Mouse (Mus musculus): ENCODE measurements at regions not wholly inside any gene's neighbourhood (a gene's known extent, or its start where the extent isn't known, plus 50 kb on each side); places are given as distances from the start of the nearest gene placed in this dataset.
"Not testable (repeated sequence)": the region's sequence is repeated elsewhere in the genome, so short reads cannot be mapped to it uniquely, and the experiment has no call there.

DNA sequence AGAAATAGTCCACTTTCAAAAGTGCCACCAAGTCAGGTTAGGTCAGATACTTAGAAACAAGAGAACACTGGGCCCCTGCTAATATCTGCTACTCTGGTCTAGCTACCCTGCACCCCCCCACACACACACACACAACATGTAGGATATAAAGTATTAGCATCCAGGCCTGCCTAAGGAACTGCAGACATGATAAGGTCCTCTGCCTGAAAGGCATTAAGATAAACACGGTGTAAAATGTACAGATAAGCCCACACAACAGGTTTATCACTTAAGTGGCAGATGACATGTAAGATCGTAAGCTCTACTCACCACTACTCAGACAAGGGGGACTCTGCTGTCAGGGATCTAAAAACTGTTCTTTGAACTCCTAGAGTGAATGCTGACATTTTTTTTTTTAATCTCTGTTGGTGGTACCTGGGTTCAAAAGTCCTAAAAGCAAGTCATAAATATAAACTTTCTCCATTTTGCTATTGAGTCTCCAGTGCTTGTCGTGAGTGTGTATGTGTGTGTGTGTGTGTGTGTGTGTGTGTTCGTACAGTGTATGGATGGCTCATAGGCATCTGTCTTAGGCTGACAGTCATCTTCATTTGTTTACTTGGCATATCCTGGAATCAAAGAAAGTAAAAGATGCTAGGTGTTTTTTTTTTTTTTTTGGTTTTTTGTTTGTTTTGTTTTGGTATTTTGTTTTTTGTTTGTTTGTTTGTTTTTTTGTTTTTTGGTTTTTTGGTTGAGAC lies 52.2 kb downstream of the Gm9817 start:
- peak; percentile 59 for DNase-seq (ENCODE audit: low read depth)

DNA sequence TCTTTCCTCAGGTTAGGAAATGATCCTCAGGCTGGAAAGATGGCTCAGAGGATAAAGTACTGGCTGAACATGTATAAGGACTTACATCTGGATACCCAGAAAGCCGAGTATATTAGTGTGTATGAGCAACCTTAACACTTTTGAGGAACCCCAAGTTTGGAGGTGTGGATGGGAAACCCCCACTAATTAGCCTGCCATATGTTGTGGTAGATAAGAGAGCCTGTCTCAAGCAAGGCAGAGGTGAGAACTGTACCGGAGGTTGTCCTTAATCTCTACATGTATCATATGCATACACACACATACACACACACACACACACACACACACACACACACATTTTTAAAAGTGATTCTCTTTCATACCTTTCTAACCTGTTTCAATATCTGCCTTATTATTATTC lies 62.1 kb downstream of the Gm9817 start:
- DNase-seq (ENCODE audit: low read depth), result peak; percentile 51

DNA sequence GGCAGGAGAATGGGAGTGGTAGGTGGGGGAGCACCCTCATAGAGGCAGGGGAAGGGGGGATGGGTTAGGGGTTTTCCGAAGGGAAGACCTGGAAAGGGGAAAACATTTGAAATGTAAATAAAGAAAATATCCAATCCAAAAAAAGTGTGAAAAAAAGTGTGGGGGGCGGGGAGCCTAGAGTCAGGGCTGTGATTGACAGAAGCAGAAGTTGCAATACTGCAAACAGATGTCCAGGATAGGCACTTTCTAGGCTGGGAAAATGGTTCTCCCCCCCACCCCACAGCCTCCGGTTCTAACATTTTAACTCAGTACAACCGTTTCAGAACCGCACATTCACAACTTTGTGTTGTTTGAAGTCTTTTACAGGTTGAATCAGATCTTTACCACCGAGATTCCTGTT lies 66.6 kb downstream of the Gm9817 start:
- DNase-seq (ENCODE audit: low read depth), result no peak

DNA sequence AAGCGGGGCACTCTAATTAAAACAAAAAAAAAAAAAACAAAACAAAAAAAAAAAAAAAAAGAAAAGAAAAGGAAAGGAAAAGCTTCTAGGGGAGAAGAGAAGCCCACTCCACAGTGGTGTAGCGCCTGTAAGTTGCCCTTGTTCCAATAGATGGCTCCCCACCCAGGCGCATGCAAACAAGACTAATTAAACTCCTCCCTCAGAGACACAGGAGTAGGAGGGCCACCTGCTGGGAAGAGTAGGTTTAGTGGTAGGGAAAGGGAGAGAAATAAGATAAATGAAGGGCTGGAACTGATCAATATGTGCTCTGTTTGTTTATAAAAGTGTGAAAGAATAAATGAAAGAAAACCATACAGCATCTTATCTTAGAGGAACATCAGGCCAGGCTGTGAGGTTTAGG lies 77.7 kb downstream of the Gm9817 start:
- DNase-seq (ENCODE audit: low read depth), result no peak

DNA sequence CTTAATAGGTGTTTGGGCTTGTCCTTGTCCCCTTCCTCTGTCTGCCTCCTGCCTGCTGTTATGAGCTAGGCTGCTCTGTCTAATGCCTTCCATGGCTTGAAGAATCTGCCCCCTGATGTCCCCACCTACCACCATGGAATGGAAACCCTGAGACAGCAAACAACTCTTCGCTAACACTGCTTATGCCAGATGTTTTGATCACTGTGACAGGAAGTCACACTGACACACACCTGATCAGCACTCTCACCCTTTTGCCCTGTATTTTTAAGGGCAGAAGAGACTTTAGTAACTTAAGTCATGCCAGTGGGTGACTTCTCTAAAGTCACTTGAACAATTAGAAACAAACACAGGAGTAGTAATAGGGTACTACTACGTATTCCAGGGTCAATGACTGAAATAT lies 78.5 kb downstream of the Gm9817 start:
- DNase-seq (ENCODE audit: low read depth), result no peak

DNA sequence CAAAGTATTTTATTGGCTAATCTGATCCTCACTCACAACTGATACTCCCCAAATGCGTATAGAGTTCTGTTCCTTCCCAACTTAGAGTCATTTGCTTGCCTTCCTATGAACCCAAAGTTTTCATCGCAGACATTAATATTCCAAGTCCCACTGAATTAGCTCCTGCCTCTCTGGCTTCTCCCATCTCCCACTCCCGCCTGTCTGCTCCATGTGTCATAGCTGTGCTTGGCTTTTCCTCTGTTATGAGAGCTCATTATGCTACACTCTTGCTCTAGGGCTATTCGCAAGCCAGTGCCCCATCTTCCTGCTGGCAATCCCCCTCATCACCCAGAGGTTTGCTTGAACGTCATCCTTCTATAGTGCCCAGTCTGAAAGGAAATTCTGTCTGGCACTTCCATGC lies 81.8 kb downstream of the Gm9817 start:
- no peak for DNase-seq (ENCODE audit: low read depth)

DNA sequence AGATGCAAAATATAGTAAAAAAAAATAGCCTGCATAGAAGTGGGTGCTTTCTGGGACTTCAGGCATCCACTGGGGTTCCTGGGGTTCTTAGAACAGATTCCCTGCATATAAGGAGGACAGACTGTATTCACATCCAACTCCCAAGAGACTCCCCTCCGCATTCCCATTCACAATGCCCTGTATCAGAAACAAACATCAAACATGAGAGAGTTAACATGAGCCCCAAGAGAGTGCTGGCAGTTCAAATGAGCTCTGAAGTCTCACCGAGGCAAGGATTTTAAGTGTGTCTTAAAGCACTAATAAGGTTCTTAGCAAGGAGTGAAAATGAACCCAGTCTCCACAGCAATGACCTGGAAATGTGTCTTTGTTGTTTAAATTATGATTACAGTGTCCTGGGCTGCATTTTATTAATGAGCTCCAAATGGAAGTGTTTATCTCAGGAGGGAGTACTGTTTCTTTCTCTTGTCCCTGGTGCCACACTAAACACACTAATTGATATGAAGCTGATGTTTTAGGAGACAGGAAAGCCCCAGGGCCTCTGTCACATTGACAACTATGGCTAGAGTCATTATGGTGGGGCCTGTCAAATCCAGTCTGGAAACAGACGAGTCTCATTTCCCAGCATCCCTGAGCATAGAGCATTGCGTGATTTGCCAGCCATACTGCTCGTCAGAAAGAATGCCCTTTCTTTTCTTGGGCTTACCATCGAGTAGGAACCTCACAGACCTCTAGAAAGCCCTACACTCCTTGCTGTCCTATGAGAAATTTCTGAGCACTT lies 85.7 kb downstream of the Gm9817 start:
- DNase-seq (ENCODE audit: low read depth), result no peak

DNA sequence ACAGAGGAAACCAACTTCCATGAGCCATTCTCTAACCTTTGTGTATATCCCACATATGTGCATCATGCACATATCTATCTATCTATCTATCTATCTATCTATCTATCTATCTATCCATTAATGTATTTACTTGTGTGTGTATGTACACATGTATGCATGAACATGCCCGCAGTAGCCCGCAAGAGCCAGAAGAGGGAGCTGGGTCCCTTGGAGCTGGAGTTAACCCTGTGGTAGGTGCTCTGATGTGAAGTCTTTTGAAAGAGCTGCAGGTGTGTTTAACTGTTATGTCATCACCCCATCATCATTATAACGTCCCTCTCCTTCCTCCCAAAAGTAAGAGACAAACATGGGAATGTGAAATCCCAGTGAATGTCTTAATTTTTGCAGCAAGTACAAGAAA lies 86.7 kb downstream of the Gm9817 start:
- no peak for DNase-seq (ENCODE audit: low read depth)

DNA sequence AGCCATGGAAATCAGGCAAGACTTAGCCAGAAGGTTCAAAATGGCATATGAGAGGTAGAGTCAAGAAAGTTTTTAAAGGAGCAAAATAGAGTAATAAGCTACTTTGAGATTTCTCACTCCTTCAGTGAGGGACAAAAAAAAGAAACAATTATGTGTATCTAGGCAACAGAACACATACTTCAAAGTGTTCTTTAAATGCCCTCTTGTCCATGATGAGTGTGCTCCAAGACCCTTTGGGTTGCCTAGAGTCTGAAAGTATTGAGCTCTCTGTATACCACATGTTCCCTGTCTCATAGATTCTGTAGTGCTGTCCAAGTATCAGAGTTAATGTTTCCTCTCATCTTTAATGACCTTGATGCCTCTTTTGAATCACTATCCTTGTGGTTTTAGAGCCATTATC lies 91.2 kb downstream of the Gm9817 start:
- no peak for DNase-seq (ENCODE audit: low read depth)

DNA sequence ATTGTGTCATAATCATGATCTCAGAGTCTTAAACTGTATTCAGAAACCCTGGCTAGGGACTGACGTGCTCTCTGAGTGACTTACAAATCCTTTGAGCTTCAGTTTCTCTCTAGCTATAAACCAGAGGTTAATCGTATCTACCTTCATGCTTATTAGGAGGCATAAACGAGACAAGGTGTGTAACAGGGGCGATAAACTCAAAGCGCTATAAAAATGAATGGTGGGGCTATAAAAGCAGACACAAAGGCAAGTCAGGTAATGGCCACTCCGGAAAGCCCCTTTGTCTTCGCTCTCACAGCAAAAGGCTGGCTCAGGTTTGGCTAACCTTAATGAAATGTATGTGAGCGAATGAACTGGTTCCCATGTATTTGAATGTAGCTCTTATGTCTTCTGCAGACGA lies 94.6 kb downstream of the Gm9817 start:
- DNase-seq (ENCODE audit: low read depth), result no peak

DNA sequence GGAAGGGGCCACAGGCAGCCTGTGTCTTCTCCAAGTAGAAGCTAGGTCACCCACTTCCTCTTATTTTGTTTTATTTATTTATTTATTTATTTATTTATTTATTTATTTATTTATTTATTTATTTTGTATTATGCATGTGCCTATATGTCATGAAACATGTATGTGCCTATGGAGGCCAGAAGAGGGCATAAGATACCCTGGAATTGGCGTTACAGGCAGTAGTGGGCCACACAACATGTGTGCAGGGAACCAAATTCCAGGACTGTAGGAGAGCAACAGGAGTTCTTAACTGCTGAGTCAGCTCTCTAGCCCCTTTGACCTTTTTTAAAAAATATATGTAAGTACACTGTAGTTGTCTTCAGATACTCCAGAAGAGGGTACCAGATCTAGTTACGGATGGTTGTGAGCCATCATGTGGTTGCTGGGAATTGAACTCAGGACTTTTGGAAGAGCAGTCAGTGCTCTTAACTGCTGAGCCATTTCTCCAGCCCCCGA lies 97.3 kb downstream of the Gm9817 start:
- DNase-seq (ENCODE audit: low read depth), result not testable (repeated sequence)

DNA sequence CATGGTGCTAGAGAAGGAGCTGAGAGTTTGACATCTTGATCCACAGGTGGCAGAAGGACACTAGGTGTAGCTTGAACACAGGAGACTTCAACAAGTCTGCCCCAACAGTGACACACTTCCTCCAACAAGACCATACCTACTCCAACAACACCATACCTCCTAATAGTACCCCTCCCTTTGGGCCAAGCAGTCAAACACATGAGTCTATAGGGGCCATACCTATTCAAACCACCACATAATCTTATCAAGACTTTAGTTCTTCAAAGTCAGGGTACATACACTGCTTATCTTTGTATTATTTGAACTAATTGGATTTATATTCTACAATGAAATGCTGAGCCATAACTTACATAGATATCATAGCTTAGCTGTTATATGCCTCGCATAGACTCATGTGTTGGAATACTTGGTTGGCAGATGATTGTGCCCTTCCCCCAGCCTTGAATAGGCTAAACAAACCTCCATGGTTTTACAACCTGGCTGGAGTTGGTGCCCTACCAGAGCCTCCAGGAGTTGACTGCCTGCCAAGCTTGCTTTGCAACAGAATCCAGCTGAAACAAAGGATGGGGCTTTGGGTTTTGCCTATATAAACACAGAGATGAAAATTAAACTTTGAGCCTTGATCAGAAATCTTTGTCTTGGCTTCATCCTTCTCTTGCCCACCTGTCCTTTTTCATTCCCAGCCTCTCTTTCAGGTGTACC lies 103.2 kb downstream of the Gm9817 start:
- no peak for DNase-seq (ENCODE audit: low read depth)

DNA sequence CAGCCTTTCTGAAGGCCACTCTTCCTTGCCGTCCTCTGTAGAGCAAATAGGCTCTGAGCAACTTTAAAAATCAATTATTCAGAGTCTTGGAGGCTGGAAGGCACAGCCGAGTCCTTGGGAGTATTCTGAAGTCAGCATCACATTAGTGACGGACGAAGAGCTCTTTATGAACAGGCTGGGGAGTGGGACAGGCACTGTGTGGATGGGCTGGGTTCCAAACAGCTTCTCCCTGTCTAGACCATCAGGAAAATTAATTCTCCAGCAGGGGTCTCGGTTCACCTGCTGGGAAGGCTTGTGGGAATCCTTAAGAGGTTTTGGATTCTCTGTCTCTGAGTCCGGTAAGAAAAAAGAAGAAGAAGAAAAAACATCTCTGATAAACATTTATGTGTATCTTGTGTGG lies 110.9 kb downstream of the Gm9817 start:
- DNase-seq (ENCODE audit: low read depth), result no peak

DNA sequence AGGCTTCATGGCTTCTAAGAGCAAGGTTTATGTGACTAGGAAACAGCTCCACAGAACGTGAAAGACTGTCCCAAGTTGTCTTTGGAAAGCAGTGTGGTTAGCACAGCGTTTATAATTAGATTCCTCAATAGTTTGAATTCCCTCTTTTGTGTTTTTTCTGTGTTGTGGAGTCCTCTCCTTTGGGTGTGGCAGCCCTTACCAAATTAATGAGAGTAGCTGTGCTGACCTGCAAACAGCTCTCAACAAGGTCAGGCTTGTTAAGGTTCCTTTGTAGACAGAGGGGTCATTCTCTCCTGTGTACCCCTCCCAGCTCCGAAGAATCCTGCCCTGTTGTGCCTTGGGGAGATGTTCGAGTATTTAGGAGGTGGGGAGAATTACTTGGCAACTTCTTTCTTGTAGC lies 111.7 kb downstream of the Gm9817 start:
- DNase-seq (ENCODE audit: low read depth), result no peak

DNA sequence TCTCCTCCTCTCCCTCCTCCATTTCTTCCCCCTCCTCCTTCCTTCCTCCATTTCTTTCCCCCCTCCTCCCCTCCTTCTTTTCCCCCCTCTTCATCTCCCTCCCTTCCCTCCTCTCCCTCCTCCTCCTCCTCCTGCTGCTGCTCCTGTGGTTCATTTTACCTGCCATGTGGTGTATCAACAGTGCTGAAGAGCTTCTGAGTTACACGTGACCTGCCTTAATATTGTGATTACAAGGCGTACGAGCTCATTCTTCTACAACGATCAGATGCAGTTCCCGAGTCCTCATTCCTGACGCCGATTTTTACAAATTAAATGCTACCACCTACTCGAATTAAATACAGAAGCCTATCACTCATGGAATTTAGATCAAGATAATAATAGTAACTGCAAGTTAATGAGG lies 113.6 kb downstream of the Gm9817 start:
- DNase-seq (ENCODE audit: low read depth), result no peak

DNA sequence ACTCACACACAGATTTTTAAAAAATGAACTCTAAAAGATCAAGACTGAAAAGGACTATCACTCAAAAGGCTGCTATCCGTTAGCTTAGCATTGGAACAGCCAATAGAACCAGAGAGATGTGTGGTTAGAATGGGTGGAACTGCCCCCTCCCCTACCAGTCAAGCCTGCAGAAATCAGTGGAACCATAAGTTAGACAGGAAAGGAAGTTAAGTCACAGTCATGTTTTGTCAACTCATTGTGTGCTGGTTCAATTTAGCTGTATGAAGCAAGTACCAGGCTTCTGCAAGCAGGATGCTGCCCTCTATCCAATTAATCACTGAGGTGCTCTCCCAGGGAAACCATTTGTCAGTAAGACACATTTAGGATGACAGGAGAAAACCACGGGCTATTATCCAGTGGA lies 117.1 kb downstream of the Gm9817 start:
- DNase-seq (ENCODE audit: low read depth), result no peak

DNA sequence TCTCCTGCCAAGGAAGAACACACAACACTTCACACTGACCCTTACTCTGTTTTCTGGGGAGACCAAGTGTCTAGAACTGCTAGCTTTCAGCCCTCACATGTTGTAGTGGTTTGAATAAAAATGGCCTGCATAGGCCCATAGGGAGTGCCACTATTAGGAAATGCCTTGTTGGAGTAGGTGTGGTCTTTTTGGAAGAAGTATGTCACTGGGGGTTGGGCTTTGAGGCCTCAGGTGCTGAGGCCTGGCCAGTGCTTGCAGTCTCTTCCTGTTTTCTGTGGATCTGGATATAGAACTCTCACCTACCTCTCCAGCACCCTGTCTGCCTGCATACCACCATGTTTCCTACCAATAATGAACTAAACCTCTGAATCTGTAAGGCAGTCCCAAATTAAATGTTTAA lies 117.9 kb downstream of the Gm9817 start:
- no peak for DNase-seq (ENCODE audit: low read depth)

DNA sequence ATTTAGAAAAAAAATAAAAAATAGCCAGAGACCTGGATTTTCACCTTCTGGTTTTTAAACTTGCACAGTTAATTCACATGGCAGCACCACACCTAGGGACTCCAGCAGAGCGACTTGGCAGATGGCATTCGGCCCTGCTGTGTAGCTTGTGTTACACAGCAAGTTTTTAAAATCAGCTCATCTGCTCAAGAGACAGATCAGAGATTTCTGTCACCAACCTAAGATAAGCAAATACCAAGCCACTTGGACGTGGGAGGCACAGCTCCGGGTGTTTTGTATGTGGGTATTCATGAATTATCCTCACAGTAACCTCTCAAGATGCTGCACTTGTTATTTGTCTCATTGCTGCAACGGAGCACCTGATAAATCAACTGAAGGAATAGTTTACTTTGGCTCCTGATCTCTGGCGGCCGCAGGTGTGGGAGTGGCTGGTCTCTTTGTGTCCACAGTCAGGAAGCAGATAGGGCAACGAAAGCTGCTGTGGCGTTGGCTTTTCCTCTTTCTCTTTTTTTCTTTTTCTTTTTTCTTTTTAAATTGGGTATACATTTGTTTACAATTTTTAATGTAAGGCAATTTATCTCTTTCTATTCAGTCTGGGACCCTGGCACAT lies 122.1 kb downstream of the Gm9817 start:
- no peak for DNase-seq (ENCODE audit: low read depth)

DNA sequence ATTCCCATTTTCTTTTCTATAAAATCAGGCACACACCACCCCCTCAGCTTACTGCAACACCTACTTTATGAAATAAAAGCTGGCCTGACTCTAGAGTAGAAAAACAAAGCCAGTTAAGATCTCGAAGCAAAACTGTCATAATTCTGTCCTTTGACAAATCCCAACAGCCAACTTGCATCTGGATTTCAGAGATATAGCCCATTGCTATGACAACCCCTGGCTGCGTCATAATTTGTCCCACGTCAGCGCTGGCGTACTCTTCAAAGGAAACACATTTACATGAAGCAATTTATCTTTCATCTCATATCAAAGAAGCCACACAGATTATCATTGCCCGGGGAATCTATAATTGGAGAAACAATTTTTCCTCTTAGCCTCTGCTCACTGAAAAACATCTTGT lies 126.4 kb downstream of the Gm9817 start:
- DNase-seq (ENCODE audit: low read depth), result no peak

DNA sequence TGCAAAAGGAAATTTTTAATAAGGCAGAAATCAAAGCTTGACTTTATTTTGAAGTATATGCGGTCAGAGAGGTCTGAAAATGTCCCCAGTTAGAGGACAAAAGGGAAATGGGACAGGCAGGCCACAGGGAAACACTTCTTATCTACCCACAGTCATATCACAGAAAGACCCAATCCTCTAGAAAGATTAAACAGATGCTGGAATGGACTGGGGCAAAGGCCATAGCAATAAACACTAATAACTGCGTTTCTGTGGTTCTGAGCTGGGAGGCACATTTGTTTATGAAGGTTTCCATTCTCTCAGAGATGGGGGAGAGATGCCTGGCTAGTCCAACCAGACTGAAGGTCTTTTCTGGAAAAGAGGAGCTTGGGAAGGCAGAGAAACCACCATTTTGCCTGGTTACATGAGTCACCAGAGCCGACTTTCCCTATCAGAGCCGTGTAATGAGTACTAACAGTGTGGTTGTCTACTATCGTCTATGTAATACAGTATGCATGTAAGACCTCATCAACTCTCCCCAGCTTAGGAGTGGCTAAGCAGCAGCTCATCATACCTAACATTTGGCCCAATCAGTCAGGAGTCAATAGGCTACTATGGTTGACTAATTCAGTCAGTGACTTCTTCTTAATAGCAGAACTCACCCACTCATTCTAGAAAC lies 130.2 kb downstream of the Gm9817 start:
- DNase-seq (ENCODE audit: low read depth), result no peak

DNA sequence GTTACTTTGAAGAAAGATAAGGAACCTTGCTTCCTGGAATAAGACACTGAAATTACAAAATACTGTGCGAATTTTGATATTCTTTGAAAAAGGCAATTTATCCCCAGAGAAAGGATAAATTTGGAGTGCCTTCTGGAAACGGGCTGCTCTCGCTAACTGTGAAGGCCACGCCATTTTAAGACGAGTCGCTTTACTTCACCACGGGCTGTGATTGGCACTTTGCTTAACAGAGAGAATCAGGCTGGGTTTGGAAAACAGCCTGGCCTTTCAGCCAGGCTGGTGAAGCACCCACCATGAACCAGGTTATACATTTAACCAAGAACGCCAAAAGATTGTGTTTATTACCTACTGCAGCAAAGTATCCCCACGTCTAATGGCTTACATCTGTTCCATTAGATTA lies 132.7 kb downstream of the Gm9817 start:
- no peak for DNase-seq (ENCODE audit: low read depth)
